Mouse (Mus musculus) left cerebral cortex, adult 9 months (tissue): ENCODE data around the gene Tgm2.

Experiments
- DNase-seq, 2 experiments: peaks; one replicate each; pipeline ENCODE4 v3.0.0; 2022; ENCODE audit warnings: low spot score in 2 of 2

Tgm2 gene

DNA sequence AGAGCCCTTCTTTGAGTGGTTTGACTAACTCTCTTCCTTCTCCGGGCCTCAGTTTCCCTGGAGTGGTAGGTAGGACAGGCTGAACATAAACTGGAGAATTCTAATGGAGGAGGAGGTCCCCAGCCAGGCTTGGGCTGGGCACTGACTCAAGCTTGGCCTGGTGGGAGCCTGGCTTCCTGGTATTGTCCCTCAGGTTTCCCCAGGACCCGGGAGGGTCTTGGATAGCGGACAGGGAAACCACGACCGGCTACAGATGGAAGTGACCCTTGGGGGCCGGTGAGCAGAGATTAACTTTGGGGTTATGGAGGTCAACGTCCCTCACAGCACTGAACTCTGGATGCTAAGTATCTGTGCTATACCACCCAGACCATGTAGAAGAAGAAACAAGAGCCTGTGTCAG, 5.0 kb downstream of the Tgm2 start:
- no peak for DNase-seq

DNA sequence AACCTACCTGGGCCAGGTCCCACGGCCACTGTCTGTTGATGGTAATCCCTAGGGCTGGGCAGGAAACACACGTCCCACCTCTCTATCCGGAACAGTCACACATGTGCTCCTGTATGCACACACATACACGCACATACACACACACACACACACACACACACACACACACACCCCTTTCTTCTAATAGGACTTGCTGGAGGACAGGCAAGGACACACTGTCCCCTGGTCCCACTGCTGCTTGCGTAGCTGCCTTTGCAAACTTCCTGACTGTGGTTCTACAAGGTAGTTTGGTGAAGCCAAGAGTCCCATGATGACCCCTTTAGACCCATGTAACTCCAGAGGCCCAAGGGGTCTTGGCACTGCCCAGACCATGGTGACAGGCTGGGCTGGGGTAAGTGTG, 5.6 kb downstream of the Tgm2 start:
- DNase-seq = no peak

DNA sequence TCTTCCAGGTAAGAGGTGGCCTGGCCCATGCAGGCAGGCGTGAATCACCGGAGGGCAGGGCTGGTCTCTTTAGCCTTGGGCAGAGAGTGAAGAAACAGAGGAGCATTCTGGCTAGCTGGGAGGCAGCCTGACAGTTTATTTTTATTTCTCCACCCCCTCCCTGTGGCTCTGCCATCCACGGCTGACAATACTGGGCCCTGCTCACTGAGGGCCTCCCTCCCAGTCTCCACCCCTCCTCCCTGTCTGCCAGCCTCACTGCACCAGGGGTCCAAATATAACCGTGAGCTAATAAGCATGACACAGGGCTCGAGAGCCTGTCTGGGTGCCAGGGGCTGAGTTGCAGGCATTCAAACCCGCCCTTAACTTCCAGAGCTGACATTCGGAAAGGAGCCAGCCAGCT, 6.6 kb downstream of the Tgm2 start:
- peak in 1 of 2 experiments; percentile 30 for DNase-seq

GRCm38 (mm10) chr2:158138778-158139177, 7.5 kb downstream of the Tgm2 start:
- DNase-seq = no peak

DNA sequence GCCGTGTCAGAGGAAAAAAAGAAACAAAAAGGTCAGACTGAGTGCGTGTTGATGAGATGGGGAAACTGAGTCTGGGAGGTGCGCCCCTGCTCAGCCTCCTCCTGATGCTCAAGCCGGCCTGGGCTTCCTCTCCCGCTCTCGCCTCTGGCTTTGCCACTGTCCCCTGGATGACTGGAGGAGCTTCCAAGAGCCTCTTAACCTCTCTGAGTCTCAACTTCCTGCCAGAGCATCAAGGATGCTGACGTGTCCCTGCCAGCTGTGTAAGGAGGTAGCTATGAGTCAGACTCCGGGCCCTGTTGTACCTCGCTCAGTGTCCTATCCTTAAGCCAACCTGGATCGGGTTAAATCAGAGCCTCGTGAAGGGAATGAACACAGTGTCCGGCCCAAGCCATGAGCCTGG, 8.5 kb downstream of the Tgm2 start:
- DNase-seq = no peak

- DNase-seq = no peak
Observed at GRCm38 (mm10) chr2:158136205-158136604, 10.0 kb downstream of the Tgm2 start.

DNA sequence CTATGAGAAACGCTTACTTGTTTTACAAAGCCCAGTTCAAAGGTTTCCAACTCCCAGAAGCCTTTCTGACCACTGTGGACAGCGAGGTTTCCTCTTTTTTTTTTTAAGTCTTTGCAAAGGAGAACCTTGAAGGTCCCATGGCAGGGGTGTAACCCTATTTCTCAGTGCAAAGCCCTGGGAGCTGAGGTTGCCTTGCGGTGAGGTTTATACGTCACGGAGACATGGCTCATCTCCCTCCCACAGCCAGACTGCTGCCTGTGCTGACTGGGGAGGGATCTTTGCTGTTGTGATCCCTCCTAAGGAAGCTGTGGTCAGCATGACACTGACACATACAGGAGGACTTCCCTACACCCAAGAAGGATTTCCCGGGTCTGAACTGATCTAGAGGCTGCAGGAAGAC, 13.2 kb downstream of the Tgm2 start:
- DNase-seq = no peak

GRCm38 (mm10) chr2:158132320-158132719, 13.9 kb downstream of the Tgm2 start:
- DNase-seq = no peak

- DNase-seq = no peak
Observed at GRCm38 (mm10) chr2:158131197-158131835, 14.9 kb downstream of the Tgm2 start.

DNA sequence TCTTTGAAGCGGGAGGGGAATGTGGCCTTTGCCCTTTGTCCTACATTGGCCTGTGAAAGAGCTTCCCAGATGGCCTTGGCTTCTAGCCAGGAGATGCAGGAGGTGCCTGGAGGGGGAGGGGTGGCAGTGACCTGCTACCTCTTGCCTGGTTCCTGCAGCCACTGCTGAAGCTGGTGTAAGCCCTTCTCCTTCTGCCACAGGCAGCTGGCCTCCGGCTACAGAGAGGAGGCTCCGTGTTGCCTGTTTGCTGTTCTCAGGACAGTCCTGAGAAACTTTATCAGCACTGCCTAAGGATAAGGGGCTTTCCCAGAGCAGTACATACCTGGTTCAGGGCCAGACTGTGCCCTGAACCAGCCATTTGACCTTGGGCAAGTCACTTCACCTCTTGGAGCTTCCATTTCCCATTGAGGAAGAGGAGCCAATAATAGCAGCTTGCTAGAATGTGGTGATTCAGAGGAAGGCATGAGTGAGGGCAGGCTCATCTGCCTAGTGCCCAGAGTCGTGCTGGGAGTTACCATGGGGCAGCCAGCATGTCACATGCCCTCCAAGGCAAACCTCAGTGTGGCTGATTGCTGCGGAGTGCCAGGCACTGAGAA, 15.7 kb downstream of the Tgm2 start:
- DNase-seq = no peak

- no peak for DNase-seq
Observed at GRCm38 (mm10) chr2:158129291-158130002, 16.8 kb downstream of the Tgm2 start.

DNA sequence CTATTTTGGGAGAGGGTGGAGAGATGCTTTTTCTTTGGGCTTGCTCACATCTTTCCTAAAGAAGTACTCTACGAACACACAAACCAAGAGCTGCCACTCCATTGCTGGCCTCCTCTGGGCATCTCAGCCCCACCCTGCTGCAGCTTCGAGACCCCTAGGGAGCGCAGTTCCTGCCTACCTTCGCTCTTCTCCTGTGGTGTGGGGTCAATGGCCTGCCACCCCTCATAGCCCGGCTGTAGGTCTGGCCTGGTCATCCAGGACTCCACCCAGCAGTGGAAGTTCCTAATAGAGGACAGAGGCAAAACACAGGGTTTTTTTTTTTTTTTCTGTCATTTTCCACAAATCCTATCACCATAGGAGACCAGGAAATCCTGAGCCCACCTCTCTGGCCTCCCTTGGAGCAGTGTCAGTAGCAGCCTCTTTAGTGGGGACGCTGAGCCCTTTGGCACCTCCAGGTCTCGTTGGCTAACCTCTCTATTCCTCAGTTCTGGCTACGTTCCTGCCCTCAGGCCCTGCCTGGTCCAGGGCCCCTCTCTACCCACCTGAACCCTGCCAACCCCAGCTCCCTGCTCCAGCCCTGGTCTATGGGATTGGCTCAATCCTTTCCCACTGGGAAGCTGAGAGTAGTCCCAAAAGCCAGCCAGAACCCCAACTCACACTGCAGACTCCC, 17.6 kb downstream of the Tgm2 start:
- no peak for DNase-seq

DNA sequence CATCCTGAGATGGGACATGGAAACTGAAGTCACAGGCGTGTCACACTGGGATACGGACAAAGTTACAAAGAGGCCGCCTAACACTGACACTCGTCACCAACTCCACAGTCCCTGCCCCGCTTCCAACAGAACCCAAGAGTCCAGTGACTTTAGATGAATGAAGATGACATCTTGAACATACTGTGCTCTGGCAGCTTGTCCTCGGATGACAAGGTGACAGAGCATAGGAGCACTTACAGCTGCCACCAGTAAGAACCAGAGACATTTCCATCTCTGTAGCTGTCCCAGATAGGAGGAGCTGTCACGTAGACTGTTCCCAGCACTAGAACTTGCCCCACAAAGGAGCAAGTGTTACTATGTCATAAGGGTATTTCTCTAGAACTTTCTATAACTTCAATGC, 18.4 kb downstream of the Tgm2 start:
- DNase-seq = no peak

DNA sequence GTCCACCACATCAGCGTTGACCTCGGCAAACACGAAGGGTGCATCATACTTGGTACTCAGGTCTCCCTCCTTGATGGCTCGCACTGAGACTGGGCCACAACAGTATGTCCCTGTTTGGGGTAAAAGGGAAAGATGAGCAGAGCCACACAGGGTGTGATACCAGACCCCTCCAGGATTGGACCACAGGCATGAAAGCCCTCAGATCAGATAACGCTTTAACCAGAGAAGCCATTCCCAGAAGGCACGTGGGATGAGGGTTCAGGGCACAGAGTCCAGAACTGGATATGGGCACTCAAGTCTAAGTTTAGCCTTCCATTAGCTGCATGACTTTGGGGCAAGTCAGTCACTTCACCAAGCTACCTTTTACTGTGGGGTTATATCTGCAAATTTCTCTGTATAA, 19.0 kb downstream of the Tgm2 start:
- no peak for DNase-seq

DNA sequence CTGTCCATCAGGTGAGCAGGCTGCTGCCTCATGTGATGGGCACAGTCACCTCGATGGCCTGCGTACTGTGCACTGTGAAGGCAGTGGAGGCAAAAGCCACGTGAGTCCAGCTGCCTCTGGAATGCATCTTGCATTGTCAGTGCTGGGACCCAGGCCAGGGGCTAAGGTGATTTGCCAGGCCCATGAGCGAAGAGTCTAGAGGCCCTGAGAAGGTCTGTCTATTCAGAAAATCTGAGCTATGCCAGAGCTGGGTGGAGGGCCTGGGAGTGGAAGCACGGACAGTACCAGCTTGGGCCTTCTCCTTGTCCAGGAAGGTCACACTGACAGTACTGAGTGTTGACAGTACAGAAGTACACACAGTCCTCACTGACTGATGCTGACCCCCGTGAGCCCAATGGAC, 23.4 kb downstream of the Tgm2 start:
- DNase-seq = no peak

DNA sequence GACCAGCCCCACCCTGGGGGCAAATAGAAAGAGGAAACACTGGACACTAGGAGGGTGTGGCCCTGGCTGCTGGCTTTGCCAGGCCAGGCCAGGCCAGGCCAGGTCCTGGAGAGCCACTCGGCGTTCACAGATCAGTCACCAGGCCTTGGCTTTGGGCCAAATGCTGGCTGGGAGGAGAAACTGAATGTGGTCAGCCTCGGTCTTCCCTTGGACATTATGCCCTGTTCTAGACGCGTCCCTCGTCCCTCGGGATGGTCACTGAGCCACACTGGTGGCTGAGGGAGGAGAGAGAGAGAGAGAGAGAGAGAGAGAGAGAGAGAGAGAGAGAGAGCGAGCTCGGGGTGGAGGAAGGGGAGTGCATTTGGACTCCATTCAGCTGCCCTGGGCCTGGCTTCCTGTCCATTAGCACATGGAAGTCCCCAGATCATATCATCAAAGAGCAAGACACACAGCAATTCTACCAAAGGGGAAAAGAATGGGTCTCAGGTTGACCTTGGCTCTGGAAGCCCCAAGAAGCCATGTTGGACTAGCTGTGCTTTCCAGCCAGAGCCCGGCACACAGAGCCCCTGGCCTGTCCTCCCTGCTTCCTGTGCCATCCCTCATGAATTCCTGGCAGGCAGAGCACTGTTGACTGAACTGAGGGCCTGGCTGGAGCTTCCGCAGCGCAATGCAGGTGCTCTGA, 24.4 kb downstream of the Tgm2 start:
- no peak for DNase-seq

DNA sequence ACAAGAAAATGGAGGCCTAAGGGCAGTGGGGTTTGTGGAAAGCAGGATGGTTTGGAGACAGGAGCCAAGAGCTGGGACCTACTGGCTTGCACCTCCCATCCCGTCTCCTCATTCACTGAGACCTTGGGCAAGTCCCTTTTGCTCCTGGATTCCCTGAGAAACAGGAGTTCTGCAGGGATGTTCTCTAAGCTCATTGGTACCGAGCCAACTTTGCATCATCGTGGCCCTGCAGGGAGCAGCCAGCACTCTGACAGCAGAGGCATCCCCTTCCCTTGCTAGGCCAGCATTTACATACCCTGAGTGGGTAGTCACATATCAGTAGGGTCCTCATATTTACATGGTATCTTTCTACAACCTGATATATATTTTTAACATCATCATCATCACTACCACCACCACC, 25.4 kb downstream of the Tgm2 start:
- no peak for DNase-seq

DNA sequence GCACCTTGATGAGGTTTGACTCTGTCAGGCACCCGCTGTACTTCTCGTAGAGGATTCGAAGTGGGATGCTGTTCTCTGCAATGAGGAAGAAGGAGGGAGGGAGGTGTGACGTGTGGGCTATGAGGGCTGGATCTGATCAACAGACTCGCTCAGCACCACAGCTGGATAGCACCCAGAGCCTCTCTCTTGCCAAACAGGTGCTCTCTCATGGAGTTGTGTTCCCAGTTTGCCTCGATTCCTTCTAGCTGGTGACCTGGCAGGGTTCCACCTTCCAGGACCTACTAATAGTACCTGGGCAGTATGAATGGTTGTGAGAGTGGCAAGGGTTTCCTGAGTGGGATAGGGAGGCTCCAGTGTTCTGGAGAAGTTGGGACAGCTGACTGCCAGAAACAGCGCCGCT, 26.0 kb downstream of the Tgm2 start:
- DNase-seq = no peak

- DNase-seq = no peak
Observed at GRCm38 (mm10) chr2:158119145-158119544, 27.1 kb downstream of the Tgm2 start.

GRCm38 (mm10) chr2:158116653-158117052, 29.6 kb downstream of the Tgm2 start:
- no peak for DNase-seq

DNA sequence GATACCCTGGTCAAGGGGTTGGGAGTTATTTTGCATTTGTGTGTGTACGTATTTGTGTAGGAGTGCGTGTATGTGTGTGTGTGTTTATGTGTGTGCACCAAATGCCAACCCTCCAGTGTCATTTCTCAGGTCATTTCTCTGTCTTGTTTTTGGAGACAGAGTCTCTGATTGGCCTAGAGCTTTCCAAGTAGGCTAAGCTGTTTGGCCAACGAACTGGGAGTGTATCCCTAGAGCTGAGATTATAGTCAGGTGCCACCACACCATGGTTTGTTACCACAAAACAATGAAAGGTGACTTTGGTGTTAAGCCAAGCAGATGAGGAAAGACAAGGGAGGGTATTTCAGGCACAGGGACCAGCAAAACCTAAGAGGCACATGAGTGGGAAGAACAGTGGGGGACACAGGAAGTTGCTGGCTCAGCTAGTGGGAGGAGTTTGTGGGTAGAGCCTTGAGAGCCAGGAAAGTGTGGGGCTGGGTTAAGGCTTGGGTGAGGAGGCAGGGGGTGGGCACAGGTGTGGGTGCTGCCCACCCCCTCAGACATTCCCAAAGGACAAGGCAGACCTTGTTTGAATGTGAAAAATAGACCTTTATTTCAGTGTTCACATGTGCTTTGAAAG, 30.3 kb downstream of the Tgm2 start:
- DNase-seq = no peak

DNA sequence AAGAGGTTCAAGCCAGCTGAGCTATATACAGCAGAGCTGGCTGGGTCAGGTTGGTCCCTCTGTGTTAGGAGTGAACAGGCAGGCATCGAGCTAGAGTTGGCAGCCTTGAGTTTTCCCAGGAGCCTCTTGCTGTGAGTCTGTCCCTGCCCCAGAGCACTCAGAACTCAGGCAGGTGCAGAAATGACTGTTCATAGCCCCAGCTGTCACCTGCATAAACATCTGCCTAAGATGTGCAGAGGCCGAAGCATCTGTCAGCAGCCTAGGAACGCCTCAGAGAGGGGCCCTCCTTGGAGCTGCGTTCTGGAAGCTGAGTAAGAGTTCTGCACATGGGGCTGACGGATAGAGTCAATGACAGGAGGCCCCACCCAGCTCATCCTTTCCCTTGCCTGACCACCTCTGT, 31.3 kb downstream of the Tgm2 start:
- no peak for DNase-seq
